ENCODE assay signal across 8 mouse cellular contexts in the genomic region with DNA sequence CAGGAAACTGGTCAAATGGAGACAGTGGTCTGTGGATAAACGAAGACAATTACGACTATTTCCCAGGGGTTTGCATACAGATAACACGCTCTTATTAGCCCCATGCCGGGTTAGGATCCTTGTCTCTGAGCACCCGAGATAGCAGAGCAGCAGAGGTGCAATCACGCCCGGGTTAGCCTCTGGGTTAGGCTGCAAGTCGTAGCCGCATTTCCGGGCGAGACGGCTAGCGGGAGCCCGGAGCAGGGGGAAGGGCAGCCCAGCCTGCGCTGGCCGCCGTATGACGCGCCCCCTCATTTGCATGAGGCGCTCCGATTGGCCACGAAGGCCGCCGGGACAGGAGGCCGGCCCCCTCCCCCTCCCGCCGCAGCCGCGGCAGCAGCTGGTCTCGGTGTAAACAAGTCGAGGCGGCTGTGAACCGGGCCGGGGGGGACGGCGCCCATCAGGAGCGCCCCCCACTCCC. TPM values are rescaled to one million over a fixed set of nuclear protein-coding genes. Genes with fewer than 3 reads are reported as not detected.
DNase-seq lines count a peak whose midpoint lies in the region; ATAC-seq and TF ChIP-seq lines count a peak whose summit lies in the region.

A gene (plus strand): TSS at position 358 of the 460 bp plus-strand sequence.

- H3K4me2 ChIP-seq in forebrain, embryonic 16.5 days (ENCODE audit: low read length): peak within 1 kb of the TSS; percentile 86
- H3K4me2 ChIP-seq in lung, embryonic 14.5 days: peak within 1 kb of the TSS; percentile 87

- H3K9me3 ChIP-seq in MEL (replicated peaks; ENCODE audit: insufficient read depth, low read length): no peaks in the 10 kb centered on the region
- no peaks in the 10 kb centered on the region for H3K9me3 ChIP-seq in forebrain, embryonic 16.5 days (ENCODE audit: control insufficient read depth, low read length)
- no peaks in the 10 kb centered on the region for H3K9me3 ChIP-seq in lung, embryonic 14.5 days (ENCODE audit: low read depth, low read length)

- 0% methylated on average over 36 of the region's 37 CpGs for WGBS in forebrain, embryonic 16.5 days
- WGBS in lung, embryonic 14.5 days: under 1% methylated on average over 33 of the region's 37 CpGs
- WGBS in thymus, adult 2 months: under 1% methylated on average over 37 of the region's 37 CpGs

- peak within 1 kb of the TSS; percentile 45 to 54 for H3K4me3 ChIP-seq in MEL (ENCODE audit: control insufficient read depth in 1 of 2, insufficient read depth in 1 of 2, low read depth in 2 of 2, low read length in 2 of 2)
- peak within 1 kb of the TSS; percentile 74 for H3K4me3 ChIP-seq in forebrain, embryonic 16.5 days (replicated peaks; ENCODE audit: low read length)
- H3K4me3 ChIP-seq in layer of hippocampus, adult 2 months: peak within 1 kb of the TSS; percentile 83
- peak within 1 kb of the TSS; percentile 73 for H3K4me3 ChIP-seq in lung, embryonic 14.5 days (ENCODE audit: low read depth, low read length)
- H3K4me3 ChIP-seq in thymus, adult 2 months (ENCODE audit: control insufficient read depth, insufficient read depth, low read length): peak within 1 kb of the TSS; percentile 56

- ATAC-seq in forebrain, embryonic 16.5 days: peak; percentile 89
- ATAC-seq in lung, embryonic 14.5 days (ENCODE audit: insufficient read depth): peak; percentile 88
- peak; percentile 90 for ATAC-seq in neutrophil, adult 5-6 weeks (ENCODE audit: extremely low read depth, insufficient number of reproducible peaks, low FRiP score, poor library complexity, severe bottlenecking)

- peak within 1 kb of the TSS; percentile 60 for H3K27ac ChIP-seq in MEL (ENCODE audit: control insufficient read depth, low read depth, low read length)
- H3K27ac ChIP-seq in forebrain, embryonic 16.5 days (ENCODE audit: low read length): peak within 1 kb of the TSS; percentile 88
- H3K27ac ChIP-seq in layer of hippocampus, adult 2 months: peak within 1 kb of the TSS; percentile 99
- H3K27ac ChIP-seq in lung, embryonic 14.5 days (ENCODE audit: low read depth): peak within 1 kb of the TSS; percentile 87
- H3K27ac ChIP-seq in thymus, adult 2 months (ENCODE audit: control insufficient read depth, insufficient read depth, low read length): peak within 1 kb of the TSS; percentile 32

- no peak for TF ChIP-seq CTCF in MEL (IDR thresholded peaks at IDR 0.05 in 2 of 3, conservative IDR thresholded peaks at IDR 0.05 in 1 of 3; ENCODE audit: control insufficient read depth in 1 of 3, insufficient read depth in 1 of 3, low read depth in 2 of 3, low read length in 3 of 3, poor library complexity in 1 of 3, severe bottlenecking in 1 of 3)
- peak; percentile 26; the same call in 1 of the 2 replicates for TF ChIP-seq CTCF in layer of hippocampus, adult 2 months (conservative IDR thresholded peaks at IDR 0.05)
- TF ChIP-seq CTCF in lung, embryonic 14.5 days (IDR thresholded peaks at IDR 0.05; ENCODE audit: low read depth): no peak
- TF ChIP-seq CTCF in thymus, adult 2 months (IDR thresholded peaks at IDR 0.05; ENCODE audit: borderline replicate concordance, control insufficient read depth, extremely low read depth, insufficient read depth, low read length, poor library complexity): 0 out of 2 replicates have a peak, but pooled peaks have one; percentile 24

- peak; percentile 95 for DNase-seq in MEL (ENCODE audit: low read depth, low spot score)
- peak; percentile 97 to 98 for DNase-seq in cerebellum, adult 18-20 months
- DNase-seq in heart, postnatal 25 days (ENCODE audit: low spot score): peak; percentile 95
- DNase-seq in layer of hippocampus, adult 2 months (ENCODE audit: low spot score in 2 of 2): peak; percentile 95 to 96
- peak; percentile 96 for DNase-seq in lung, embryonic 14.5 days
- DNase-seq in thymus, adult 2 months: peak; percentile 96

- TF ChIP-seq RAD21 in MEL (IDR thresholded peaks at IDR 0.05; ENCODE audit: low read depth, low read length): no peak

- H3K4me1 ChIP-seq in MEL (ENCODE audit: control insufficient read depth in 1 of 2, insufficient read depth in 2 of 2, low read length in 2 of 2): peaks cover 7 to 24% of the 10 kb centered on the region in 2 experiments
- H3K4me1 ChIP-seq in forebrain, embryonic 16.5 days (replicated peaks; ENCODE audit: control insufficient read depth, insufficient read depth, low read length): peaks cover 46% of the 10 kb centered on the region
- peaks cover 27% of the 10 kb centered on the region for H3K4me1 ChIP-seq in lung, embryonic 14.5 days (ENCODE audit: insufficient read depth)
- peaks cover 46% of the 10 kb centered on the region for H3K4me1 ChIP-seq in thymus, adult 2 months (replicated peaks; ENCODE audit: control insufficient read depth, insufficient read depth, low read length)

- H3K79me2 ChIP-seq in MEL (ENCODE audit: control insufficient read depth, insufficient read depth, low read length, poor library complexity): no peaks in the 10 kb centered on the region; the same call in 1 of the 2 replicates

- H3K36me3 ChIP-seq in MEL (ENCODE audit: control insufficient read depth in 1 of 2, insufficient read depth in 2 of 2, low read length in 2 of 2): peaks cover 0 to 14% of the 10 kb centered on the region in 2 experiments; a peak in 2 of 4 replicates
- no peaks in the 10 kb centered on the region for H3K36me3 ChIP-seq in forebrain, embryonic 16.5 days (ENCODE audit: control insufficient read depth, insufficient read depth)
- H3K36me3 ChIP-seq in lung, embryonic 14.5 days (ENCODE audit: insufficient read depth): peaks cover 30% of the 10 kb centered on the region
- no peaks in the 10 kb centered on the region for H3K36me3 ChIP-seq in thymus, adult 2 months (ENCODE audit: control insufficient read depth, insufficient read depth, low read length)

- intact Hi-C loops in heart, postnatal 25 days (cut with DNase I): loop anchor here (2.0 kb wide), 1 partner anchor 14 kb away; no protein-coding TSS in a partner anchor

- TF ChIP-seq POLR2A in MEL (IDR thresholded peaks at IDR 0.05; ENCODE audit: control insufficient read depth in 1 of 2, insufficient read depth in 1 of 2, low read depth in 1 of 2, low read length in 2 of 2, poor library complexity in 1 of 2): peak in 1 of 2 experiments; percentile 31; a peak in 1 of 4 replicates
- TF ChIP-seq POLR2A in thymus, adult 2 months (IDR thresholded peaks at IDR 0.05; ENCODE audit: control insufficient read depth, extremely low read depth, insufficient read depth, low read length, poor library complexity): peak; percentile 89

- peak within 1 kb of the TSS; percentile 61 for H3K9ac ChIP-seq in MEL (ENCODE audit: control insufficient read depth, low read depth, low read length, poor library complexity, severe bottlenecking)
- H3K9ac ChIP-seq in forebrain, embryonic 16.5 days (replicated peaks; ENCODE audit: low read depth, low read length): peak within 1 kb of the TSS; percentile 91
- H3K9ac ChIP-seq in lung, embryonic 14.5 days: peak within 1 kb of the TSS; percentile 86

- no peaks in the 10 kb centered on the region for H3K27me3 ChIP-seq in MEL (ENCODE audit: control insufficient read depth in 1 of 2, insufficient read depth in 2 of 2, low read length in 2 of 2)
- H3K27me3 ChIP-seq in forebrain, embryonic 16.5 days (replicated peaks; ENCODE audit: control insufficient read depth, insufficient read depth, low read length): no peaks in the 10 kb centered on the region
- no peaks in the 10 kb centered on the region for H3K27me3 ChIP-seq in lung, embryonic 14.5 days (ENCODE audit: insufficient read depth, low read length)
- H3K27me3 ChIP-seq in thymus, adult 2 months (ENCODE audit: control insufficient read depth, insufficient read depth, low read length): no peaks in the 10 kb centered on the region

- peak; percentile 39 to 64 for TF ChIP-seq EP300 in MEL (IDR thresholded peaks at IDR 0.05; ENCODE audit: low read depth in 1 of 2, low read length in 2 of 2)

TF ChIP-seq in MEL, 35 proteins besides CTCF, POLR2A, EP300 and RAD21 (continues in another document):
- TF ChIP-seq MAFK (IDR thresholded peaks at IDR 0.05; ENCODE audit: borderline replicate concordance, low read depth, low read length): no peak
- TF ChIP-seq BHLHE40 (IDR thresholded peaks at IDR 0.05; ENCODE audit: borderline replicate concordance, low read depth, low read length): peak; percentile 78
- TF ChIP-seq TCF12 (IDR thresholded peaks at IDR 0.05; ENCODE audit: low read depth, low read length): peak; percentile 64
- TF ChIP-seq CHD1 (IDR thresholded peaks at IDR 0.05; ENCODE audit: low read depth, low read length): no peak
- no peak for TF ChIP-seq POLR2AphosphoS2 (IDR thresholded peaks at IDR 0.05; ENCODE audit: low read length)
- peak; percentile 50 for TF ChIP-seq TAL1 (IDR thresholded peaks at IDR 0.05; ENCODE audit: low read length)
- TF ChIP-seq RCOR1 (IDR thresholded peaks at IDR 0.05; ENCODE audit: low read depth, low read length): peak; percentile 91
- 0 out of 2 replicates have a peak, but pooled peaks have one; percentile 64 for TF ChIP-seq UBTF (IDR thresholded peaks at IDR 0.05; ENCODE audit: borderline replicate concordance, insufficient read depth, low read depth, low read length)
- no peak for TF ChIP-seq SMC3 (IDR thresholded peaks at IDR 0.05; ENCODE audit: low read depth, low read length)
- no peak for TF ChIP-seq JUND (IDR thresholded peaks at IDR 0.05; ENCODE audit: low read depth, low read length)
- TF ChIP-seq HCFC1 (IDR thresholded peaks at IDR 0.05; ENCODE audit: low read depth, low read length): peak; percentile 79
- TF ChIP-seq MXI1 (IDR thresholded peaks at IDR 0.05; ENCODE audit: low read depth, low read length): peak; percentile 80
- TF ChIP-seq NRF1 (IDR thresholded peaks at IDR 0.05; ENCODE audit: insufficient read depth, low read depth, low read length, poor library complexity, severe bottlenecking): peak; percentile 51
- TF ChIP-seq MEF2A (IDR thresholded peaks at IDR 0.05; ENCODE audit: extremely low read depth, insufficient replicate concordance, low read depth, low read length, poor library complexity, severe bottlenecking): no peak
- peak; percentile 84 for TF ChIP-seq ETS1 (IDR thresholded peaks at IDR 0.05; ENCODE audit: low read depth, low read length)
- TF ChIP-seq ZNF384 (IDR thresholded peaks at IDR 0.05; ENCODE audit: low read depth, low read length): no peak
- TF ChIP-seq USF1 (IDR thresholded peaks at IDR 0.05; ENCODE audit: low read depth, low read length): no peak
- TF ChIP-seq ZC3H11A (IDR thresholded peaks at IDR 0.05; ENCODE audit: low read depth, low read length): no peak

RNA-seq across cellular contexts. Expression of the gene that starts here (rescaled TPM):
- 2.1 and 2.7 TPM in 2 replicates for total RNA-seq in MEL (2012; rRNA removed)
- 10 to 100 TPM in 1 of 2 experiments, not detected in 1; 12.6 TPM for polyA plus RNA-seq in MEL (2012; ENCODE audit: insufficient read depth in 1 of 2, insufficient read length in 2 of 2, low read depth in 1 of 2, low replicate concordance in 2 of 2, missing spikeins in 1 of 2)
- polyA plus RNA-seq in forebrain, embryonic 16.5 days (2015; fragmentation: Nextera tagmentation; extraction: Ambion mirVana): 199 and 202 TPM in 2 replicates
- 10 to 100 TPM; 63.7 to 74.0 TPM for total RNA-seq in heart, postnatal 25 days (2021)
- 100 to 1,000 TPM; 283 to 289 TPM for total RNA-seq in layer of hippocampus, adult 2 months (2021)
- polyA plus RNA-seq in lung, embryonic 14.5 days (2014; fragmentation: Nextera tagmentation; extraction: Ambion mirVana): 87.8 and 91.2 TPM in 2 replicates
- total RNA-seq in neutrophil, adult 5-6 weeks (2017): 367 and 379 TPM in 2 replicates
- 622 and 685 TPM in 2 replicates for polyA plus RNA-seq in thymus, adult 2 months (2012; rRNA removed)

Comparison
In these comparisons a context has a peak if more than half of its experiments do, and no peak if none do; other contexts are left out.
1. Peak in every context shown above with its lines: DNase-seq, ATAC-seq, H3K4me3 ChIP-seq and H3K27ac ChIP-seq.
2. RNA of the gene that starts here (total RNA-seq): 367 to 379 TPM in neutrophil, adult 5-6 weeks, 283 to 289 TPM in layer of hippocampus, adult 2 months and 63.7 to 74.0 TPM in heart, postnatal 25 days; 2.1 to 2.7 TPM in MEL; every median in the first group is over 10 times any median in the second.
3. H3K27ac ChIP-seq: peak in every context shown above with its lines; median percentile 99 in layer of hippocampus, adult 2 months; 88 in forebrain, embryonic 16.5 days; 87 in lung, embryonic 14.5 days; 60 in MEL; 32 in thymus, adult 2 months.
4. CTCF ChIP-seq: peak in layer of hippocampus, adult 2 months (single experiment) and thymus, adult 2 months (single experiment); none in MEL (0 of 3) and lung, embryonic 14.5 days (single experiment).